Mouse (Mus musculus): ENCODE measurements at regions not wholly inside any gene's neighbourhood (a gene's known extent, or its start where the extent isn't known, plus 50 kb on each side); places are given as distances from the start of the nearest gene placed in this dataset.
A peak's percentile ranks its signal among the peaks of the same experiment; 100 is the strongest.

DNA sequence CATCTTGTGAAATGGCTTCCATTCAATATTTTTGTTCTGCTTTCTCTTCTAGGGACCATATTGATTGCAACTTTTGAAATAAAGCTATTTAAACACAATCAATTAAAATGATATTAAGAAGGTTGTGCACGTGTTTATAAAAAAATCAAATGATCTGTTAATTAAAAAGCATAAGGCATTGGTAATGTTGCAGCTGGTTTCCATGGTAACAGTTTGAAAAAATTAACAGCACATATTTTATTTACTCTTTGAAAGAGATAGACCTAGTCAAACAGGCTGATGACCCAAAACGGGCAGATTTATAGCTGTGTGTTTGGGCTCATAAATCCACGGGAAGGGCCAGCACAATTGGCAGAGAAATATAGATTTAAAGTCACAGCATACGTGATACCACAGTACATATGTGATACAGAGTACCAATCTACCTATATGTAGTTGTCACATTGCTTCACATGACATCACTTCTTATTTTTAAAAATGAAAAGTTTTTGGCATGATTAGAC lies 260.6 kb upstream of the Nrip1 start:
- no peaks in the 10 kb centered on the region for H3K9me3 ChIP-seq (replicated peaks; ENCODE audit: low read length)
- TF ChIP-seq CTCF (IDR thresholded peaks at IDR 0.05; ENCODE audit: low read depth), result no peak
- ATAC-seq (replicated peaks; ENCODE audit: low FRiP score, low read depth), result no peak
- H3K9ac ChIP-seq (ENCODE audit: low read depth, low read length), result no peak overlapping the region
- H3K4me2 ChIP-seq (ENCODE audit: low read length), result no peak overlapping the region
- DNase-seq (ENCODE audit: low spot score), result no peak
- H3K4me1 ChIP-seq (replicated peaks; ENCODE audit: insufficient read depth, low read length), result no peaks in the 10 kb centered on the region
- H3K36me3 ChIP-seq (ENCODE audit: insufficient read depth, low read length), result no peaks in the 10 kb centered on the region
- H3K27me3 ChIP-seq (ENCODE audit: insufficient read depth, low read length), result no peaks in the 10 kb centered on the region
- H3K27ac ChIP-seq, result no peak overlapping the region
- no peak overlapping the region for H3K4me3 ChIP-seq (replicated peaks; ENCODE audit: low read depth, low read length)
- WGBS, result 77% methylated on average over 4 of the region's 4 CpGs

DNA sequence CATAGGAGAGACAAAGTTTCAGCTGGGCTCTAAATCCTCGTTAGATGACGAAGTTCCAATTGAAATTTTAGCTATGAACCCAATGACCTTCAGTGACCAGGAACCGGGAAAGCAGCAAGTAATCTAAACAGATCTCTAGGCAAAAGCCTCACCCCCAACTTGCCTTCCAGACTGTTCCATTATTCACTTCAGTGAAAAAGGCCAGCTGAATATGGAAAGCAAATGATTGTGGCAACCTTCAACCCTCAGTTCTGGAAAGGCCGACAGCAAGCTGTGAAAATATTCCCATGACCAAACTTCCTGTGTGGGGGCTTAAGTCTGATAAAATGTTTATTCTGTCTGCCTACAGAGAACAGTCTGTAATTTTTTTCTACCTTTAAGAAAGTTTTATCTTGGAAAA lies 252.5 kb upstream of the Nrip1 start:
- no peak for ATAC-seq (replicated peaks; ENCODE audit: low FRiP score, low read depth)
- peak; percentile 76 for DNase-seq (ENCODE audit: low spot score)
- Histone ChIP-seq H3K27ac (no peak overlapping the region), H3K36me3 (ENCODE audit: insufficient read depth, low read length) (no peaks in the 10 kb centered on the region), H3K9ac (ENCODE audit: low read depth, low read length) (no peak overlapping the region), H3K4me2 (ENCODE audit: low read length) (no peak overlapping the region), H3K4me1 (replicated peaks; ENCODE audit: insufficient read depth, low read length) (no peaks in the 10 kb centered on the region), H3K4me3 (replicated peaks; ENCODE audit: low read depth, low read length) (no peak overlapping the region), H3K27me3 (ENCODE audit: insufficient read depth, low read length) (no peaks in the 10 kb centered on the region), H3K9me3 (replicated peaks; ENCODE audit: low read length) (no peaks in the 10 kb centered on the region)
- 10% methylated on average over 4 of the region's 4 CpGs for WGBS
- TF ChIP-seq CTCF (IDR thresholded peaks at IDR 0.05; ENCODE audit: low read depth), result no peak

DNA sequence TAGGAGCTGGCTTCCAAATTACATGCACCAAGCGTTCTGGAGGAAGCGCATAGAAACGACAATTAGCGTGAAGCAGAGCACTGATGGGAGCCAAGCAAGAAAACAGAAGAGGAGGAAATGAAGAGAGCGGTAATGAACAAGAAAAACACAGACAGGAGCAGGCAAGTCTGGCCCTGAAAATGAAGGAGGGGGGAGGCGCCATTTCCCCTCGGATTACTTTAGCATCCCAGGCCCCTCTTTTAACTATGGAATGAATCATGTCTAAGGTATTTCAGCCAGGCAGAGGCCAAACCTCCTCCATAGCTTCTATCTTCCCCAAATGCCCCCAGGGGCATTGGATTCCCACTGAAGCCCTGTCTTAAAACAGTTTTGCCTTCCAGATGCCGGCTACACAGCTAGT lies 248.1 kb upstream of the Nrip1 start:
- Histone ChIP-seq H3K4me1 (replicated peaks; ENCODE audit: insufficient read depth, low read length) (no peaks in the 10 kb centered on the region), H3K27ac (no peak overlapping the region), H3K36me3 (ENCODE audit: insufficient read depth, low read length) (no peaks in the 10 kb centered on the region), H3K4me2 (ENCODE audit: low read length) (0 out of 2 replicates have a peak overlapping the region, but pooled peaks have one; percentile 2), H3K9me3 (replicated peaks; ENCODE audit: low read length) (no peaks in the 10 kb centered on the region), H3K9ac (ENCODE audit: low read depth, low read length) (no peak overlapping the region), H3K27me3 (ENCODE audit: insufficient read depth, low read length) (no peaks in the 10 kb centered on the region), H3K4me3 (replicated peaks; ENCODE audit: low read depth, low read length) (no peak overlapping the region)
- 17% methylated on average over 8 of the region's 8 CpGs for WGBS
- DNase-seq (ENCODE audit: low spot score) (peak; percentile 28), ATAC-seq (replicated peaks; ENCODE audit: low FRiP score, low read depth) (no peak)
- TF ChIP-seq CTCF (IDR thresholded peaks at IDR 0.05; ENCODE audit: low read depth), result no peak

DNA sequence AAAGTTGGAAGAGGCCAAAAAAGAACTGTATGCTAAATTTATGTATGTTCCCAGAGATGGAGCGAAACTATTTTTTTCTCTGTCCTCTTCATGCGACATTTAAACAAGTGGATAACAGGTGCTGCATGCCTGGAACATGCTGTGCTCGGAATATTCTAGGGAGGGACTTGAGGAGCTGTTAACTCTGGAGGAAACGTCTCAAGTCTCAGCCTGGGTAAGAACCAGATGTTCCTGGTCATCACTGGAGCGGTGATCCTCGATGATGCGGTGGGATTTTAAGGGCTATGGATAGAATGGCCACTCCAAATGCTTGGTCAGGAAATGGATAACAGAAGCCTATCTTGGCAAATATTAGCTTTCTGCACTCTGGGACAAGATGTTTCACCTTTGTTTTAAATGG lies 244.7 kb upstream of the Nrip1 start:
- Histone ChIP-seq H3K9ac (ENCODE audit: low read depth, low read length) (no peak overlapping the region), H3K4me3 (replicated peaks; ENCODE audit: low read depth, low read length) (no peak overlapping the region), H3K4me1 (replicated peaks; ENCODE audit: insufficient read depth, low read length) (no peaks in the 10 kb centered on the region), H3K4me2 (ENCODE audit: low read length) (no peak overlapping the region), H3K27ac (no peak overlapping the region), H3K36me3 (ENCODE audit: insufficient read depth, low read length) (no peaks in the 10 kb centered on the region), H3K27me3 (ENCODE audit: insufficient read depth, low read length) (no peaks in the 10 kb centered on the region), H3K9me3 (replicated peaks; ENCODE audit: low read length) (no peaks in the 10 kb centered on the region)
- no peak for ATAC-seq (replicated peaks; ENCODE audit: low FRiP score, low read depth)
- no peak for TF ChIP-seq CTCF (IDR thresholded peaks at IDR 0.05; ENCODE audit: low read depth)
- WGBS, result 74% methylated on average over 7 of the region's 7 CpGs
- no peak for DNase-seq (ENCODE audit: low spot score)

DNA sequence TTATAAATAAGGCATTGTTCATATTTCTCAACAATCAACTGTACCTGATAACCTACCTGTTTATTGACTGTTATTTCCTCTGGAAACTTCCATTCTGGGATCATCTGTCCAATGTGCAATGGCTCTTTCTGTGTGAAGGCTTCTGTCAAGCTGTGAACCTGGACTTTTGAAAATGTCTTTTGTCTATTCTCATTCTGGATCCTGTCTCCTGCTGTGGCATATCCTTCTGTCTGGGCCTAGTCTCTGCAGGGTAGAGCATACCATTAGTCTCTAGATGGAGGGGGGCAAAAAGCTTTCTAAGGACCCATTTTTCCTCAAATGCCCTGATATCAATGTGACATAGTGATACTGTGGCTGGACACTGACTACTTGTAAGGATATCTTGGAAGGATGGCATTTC lies 237.4 kb upstream of the Nrip1 start:
- H3K9me3 ChIP-seq (replicated peaks; ENCODE audit: low read length), result no peaks in the 10 kb centered on the region
- no peaks in the 10 kb centered on the region for H3K4me1 ChIP-seq (replicated peaks; ENCODE audit: insufficient read depth, low read length)
- H3K27ac ChIP-seq, result no peak overlapping the region
- no peak overlapping the region for H3K9ac ChIP-seq (ENCODE audit: low read depth, low read length)
- no peaks in the 10 kb centered on the region for H3K27me3 ChIP-seq (ENCODE audit: insufficient read depth, low read length)
- no peak for ATAC-seq (replicated peaks; ENCODE audit: low FRiP score, low read depth)
- no peak for DNase-seq (ENCODE audit: low spot score)
- no peak overlapping the region for H3K4me2 ChIP-seq (ENCODE audit: low read length)
- H3K4me3 ChIP-seq (replicated peaks; ENCODE audit: low read depth, low read length), result no peak overlapping the region
- H3K36me3 ChIP-seq (ENCODE audit: insufficient read depth, low read length), result no peaks in the 10 kb centered on the region
- no peak for TF ChIP-seq CTCF (IDR thresholded peaks at IDR 0.05; ENCODE audit: low read depth)

DNA sequence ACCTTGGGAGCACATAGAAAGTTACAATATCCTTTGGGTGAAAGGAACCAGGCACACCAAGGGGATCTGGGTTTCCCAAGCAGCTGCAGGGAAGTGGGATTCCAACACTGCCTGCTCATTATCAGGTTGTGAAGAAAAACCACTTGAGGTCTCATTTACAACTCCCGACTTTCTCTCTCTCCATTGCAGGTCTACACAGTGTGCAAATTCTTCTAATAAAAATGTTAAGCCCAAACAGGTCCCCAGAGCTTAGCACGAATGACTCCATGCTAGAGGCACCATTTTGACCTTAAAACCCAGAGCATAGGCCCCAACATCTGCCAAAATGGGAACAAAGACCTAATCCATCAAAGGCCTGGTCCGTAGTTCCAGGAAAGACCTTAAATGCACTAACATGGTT lies 231.3 kb upstream of the Nrip1 start:
- H3K36me3 ChIP-seq (ENCODE audit: insufficient read depth, low read length), result no peaks in the 10 kb centered on the region
- no peaks in the 10 kb centered on the region for H3K4me1 ChIP-seq (replicated peaks; ENCODE audit: insufficient read depth, low read length)
- no peaks in the 10 kb centered on the region for H3K9me3 ChIP-seq (replicated peaks; ENCODE audit: low read length)
- no peak for TF ChIP-seq CTCF (IDR thresholded peaks at IDR 0.05; ENCODE audit: low read depth)
- H3K4me2 ChIP-seq (ENCODE audit: low read length), result no peak overlapping the region
- H3K9ac ChIP-seq (ENCODE audit: low read depth, low read length), result no peak overlapping the region
- DNase-seq (ENCODE audit: low spot score) (no peak), ATAC-seq (replicated peaks; ENCODE audit: low FRiP score, low read depth) (no peak)
- WGBS, result 72% methylated on average over 3 of the region's 3 CpGs
- no peaks in the 10 kb centered on the region for H3K27me3 ChIP-seq (ENCODE audit: insufficient read depth, low read length)
- no peak overlapping the region for H3K27ac ChIP-seq
- no peak overlapping the region for H3K4me3 ChIP-seq (replicated peaks; ENCODE audit: low read depth, low read length)

DNA sequence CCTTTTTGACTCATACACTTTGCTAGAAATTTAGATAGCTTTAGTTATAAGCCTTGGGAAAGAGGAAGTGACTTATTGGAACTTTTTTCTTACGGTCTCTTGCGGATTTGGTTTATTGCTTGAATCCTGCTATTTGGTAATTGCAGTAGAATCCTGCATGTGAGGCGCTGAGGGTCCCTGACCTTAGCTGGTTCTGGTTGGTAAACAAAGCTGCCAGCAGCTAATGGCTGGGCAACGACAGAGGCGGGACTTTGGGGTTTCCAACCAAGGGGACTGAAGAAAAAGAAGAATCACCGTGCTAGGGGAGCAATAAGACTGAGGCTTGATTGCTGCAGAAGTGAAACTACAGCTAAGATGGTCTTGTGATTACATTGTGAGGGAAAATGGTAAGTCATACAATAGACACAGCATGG lies 230.2 kb upstream of the Nrip1 start:
- no peaks in the 10 kb centered on the region for H3K36me3 ChIP-seq (ENCODE audit: insufficient read depth, low read length)
- WGBS, result 43% methylated on average over 6 of the region's 6 CpGs
- H3K4me1 ChIP-seq (replicated peaks; ENCODE audit: insufficient read depth, low read length), result no peaks in the 10 kb centered on the region
- H3K9ac ChIP-seq (ENCODE audit: low read depth, low read length), result no peak overlapping the region
- no peak overlapping the region for H3K4me2 ChIP-seq (ENCODE audit: low read length)
- H3K27ac ChIP-seq, result no peak overlapping the region
- no peak overlapping the region for H3K4me3 ChIP-seq (replicated peaks; ENCODE audit: low read depth, low read length)
- H3K9me3 ChIP-seq (replicated peaks; ENCODE audit: low read length), result no peaks in the 10 kb centered on the region
- DNase-seq (ENCODE audit: low spot score) (no peak), ATAC-seq (replicated peaks; ENCODE audit: low FRiP score, low read depth) (no peak)
- no peak for TF ChIP-seq CTCF (IDR thresholded peaks at IDR 0.05; ENCODE audit: low read depth)
- no peaks in the 10 kb centered on the region for H3K27me3 ChIP-seq (ENCODE audit: insufficient read depth, low read length)

Data from kidney, postnatal 0 days (tissue).